Mouse (Mus musculus) C2C12 (cell line): ENCODE data around the gene Gm6377. TPM values are rescaled to one million over a fixed set of nuclear protein-coding genes. Genes with fewer than 3 reads are reported as not detected.

Source experiments
- H3K27me3 ChIP-seq: one replicate; pipeline ENCODE4 v1.6.1; 2011; ENCODE audit not compliant: control insufficient read depth, insufficient read depth, insufficient read length
- H3K36me3 ChIP-seq: one replicate; pipeline ENCODE4 v1.6.1; 2011; ENCODE audit not compliant: control insufficient read depth, insufficient read depth
- H3K4me3 ChIP-seq: one replicate; pipeline ENCODE4 v1.5.1; 2011; ENCODE audit warnings: mild to moderate bottlenecking, control low read depth; ENCODE audit not compliant: poor library complexity, insufficient read depth, severe bottlenecking
- H3K79me2 ChIP-seq: one replicate; pipeline ENCODE4 v1.6.1; 2011; ENCODE audit not compliant: control insufficient read depth, insufficient read depth
- H3K79me3 ChIP-seq: one replicate; pipeline ENCODE4 v1.6.1; 2011; ENCODE audit warnings: low read depth, control low read depth
- H3ac ChIP-seq: one replicate; pipeline ENCODE3; 2011; ENCODE audit warnings: low read depth; ENCODE audit not compliant: control insufficient read depth, insufficient read length
- CEBPB ChIP-seq: IDR thresholded peaks from one replicate; pipeline ENCODE4 v1.6.1; 2011; ENCODE audit warnings: low read depth, mild to moderate bottlenecking, control low read depth, moderate library complexity
- CTCF ChIP-seq: IDR thresholded peaks from one replicate; pipeline ENCODE4 v1.5.1; 2011; ENCODE audit not compliant: control insufficient read depth, insufficient read depth, insufficient read length
- FOSL1 ChIP-seq: IDR thresholded peaks from one replicate; pipeline ENCODE4 v1.8.0; 2011; ENCODE audit warnings: mild to moderate bottlenecking, low read length; ENCODE audit not compliant: poor library complexity, insufficient read depth, severe bottlenecking
- MAX ChIP-seq: IDR thresholded peaks from one replicate; pipeline ENCODE4 v1.6.1; 2011; ENCODE audit warnings: mild to moderate bottlenecking, control low read depth
- MYOD1 ChIP-seq: IDR thresholded peaks from one replicate; pipeline ENCODE4 v1.6.1; 2011; ENCODE audit warnings: low read depth; ENCODE audit not compliant: control insufficient read depth, insufficient read length
- MYOG ChIP-seq: IDR thresholded peaks from one replicate; pipeline ENCODE4 v1.6.1; 2011; ENCODE audit not compliant: control insufficient read depth, insufficient read length; ENCODE audit errors: extremely low read depth
- USF1 ChIP-seq: IDR thresholded peaks from one replicate; pipeline ENCODE4 v1.6.1; 2011; ENCODE audit warnings: low read depth, mild to moderate bottlenecking, control low read depth, moderate library complexity
- polyA plus RNA-seq: library from polyadenylated mRNA; unstranded; fragments of >200 nt; fragmentation: generic; extraction: Trizol; gene quantifications from one replicate; pipeline ENCODE4 v1.2.1, GENCODE M21; 2012; ENCODE audit warnings: missing spikeins

The Gm6377 gene
- polyA plus RNA-seq, 1 experiment, result 0.02 TPM

DNA sequence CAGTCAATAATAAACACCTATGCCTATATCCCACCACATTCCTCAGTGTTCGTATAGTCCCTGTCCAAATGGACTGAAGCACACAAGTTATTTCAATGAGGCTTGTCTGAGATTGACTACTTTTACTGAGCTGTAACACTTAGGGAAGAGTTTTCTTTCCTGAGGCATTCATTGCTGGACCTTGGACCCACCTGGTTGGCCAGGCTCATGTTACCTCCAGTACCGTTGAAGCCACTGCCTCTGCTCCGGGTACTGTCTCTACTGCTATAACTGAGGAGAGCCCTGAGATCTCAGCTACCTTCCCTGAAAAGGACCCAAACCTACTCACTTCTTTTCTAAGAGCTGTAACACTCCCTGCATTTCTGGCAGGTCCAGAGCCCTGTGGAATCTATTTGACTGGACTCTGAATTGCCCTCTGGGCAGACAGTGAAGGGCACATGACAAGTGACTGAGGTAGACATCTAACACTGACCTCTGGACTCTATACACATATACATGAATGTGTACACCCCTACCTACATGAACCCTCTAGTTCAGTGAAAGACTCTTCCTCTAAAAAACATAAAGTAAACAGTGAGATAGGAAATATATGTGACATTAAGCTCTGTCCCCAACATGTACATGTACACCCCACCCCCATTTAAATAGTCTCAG is 39.0 kb downstream of the Gm6377 start:
- H3K36me3 ChIP-seq, result no peaks in the 10 kb centered on the region
- no peak overlapping the region for H3K4me3 ChIP-seq
- no peaks in the 10 kb centered on the region for H3K27me3 ChIP-seq
- no peak for TF ChIP-seq USF1
- TF ChIP-seq FOSL1, result no peak
- TF ChIP-seq MYOD1, result no peak
- TF ChIP-seq MYOG, result no peak
- no peak for TF ChIP-seq CEBPB
- no peak for TF ChIP-seq CTCF
- no peak for TF ChIP-seq MAX
- no peaks in the 10 kb centered on the region for H3K79me2 ChIP-seq
- no peak overlapping the region for H3ac ChIP-seq
- H3K79me3 ChIP-seq, result no peaks in the 10 kb centered on the region

- H3K79me3 ChIP-seq, result no peaks in the 10 kb centered on the region
- H3K36me3 ChIP-seq, result no peaks in the 10 kb centered on the region
- no peaks in the 10 kb centered on the region for H3K79me2 ChIP-seq
- TF ChIP-seq MYOD1 (no peak), USF1 (no peak), FOSL1 (no peak), CEBPB (no peak)
- H3ac ChIP-seq, result no peak overlapping the region
- no peaks in the 10 kb centered on the region for H3K27me3 ChIP-seq
- no peak overlapping the region for H3K4me3 ChIP-seq
Observed at GRCm38 (mm10) chrX:109238163-109238562, 41.6 kb downstream of the Gm6377 start.

Other genes starting within 250 kb of the Gm6377 start
- 3.9 TPM for gene Hmgn5, start 183.4 kb upstream of the Gm6377 start, polyA plus RNA-seq
- 24.1 TPM for gene Sh3bgrl, start 101.4 kb upstream of the Gm6377 start, polyA plus RNA-seq